Mouse (Mus musculus) embryo, embryonic 10.5 days (tissue): ENCODE data around the gene Urad.

Experiments
- DNase-seq: peaks from one replicate; pipeline ENCODE4 v3.0.0-alpha.2; 2015; ENCODE audit warnings: low spot score

Gene Urad

GRCm38 (mm10) chr5:147323237-147323917 is 1.1 kb upstream of the Urad start:
- DNase-seq: peak; percentile 85

DNA sequence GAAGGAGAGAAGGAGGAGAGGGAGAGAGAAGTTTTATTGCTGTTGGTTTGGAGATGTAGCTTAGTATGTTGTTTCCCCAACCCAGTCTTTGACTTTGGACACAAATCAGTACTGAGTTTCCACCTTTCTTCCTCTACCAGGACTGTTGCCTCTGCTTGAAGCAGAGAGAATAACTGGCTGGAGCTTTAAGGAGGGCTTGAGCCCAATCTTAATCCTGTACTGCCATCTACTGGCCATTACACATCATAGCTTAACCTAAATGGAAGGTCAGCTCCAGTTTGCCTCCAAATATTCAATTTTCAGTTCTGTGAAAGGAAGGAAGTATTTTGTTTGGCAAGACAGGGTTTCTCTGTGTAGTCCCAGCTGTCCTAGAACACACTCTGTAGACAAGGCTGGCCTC is 2.6 kb downstream of the Urad start:
- DNase-seq: peak; percentile 90

GRCm38 (mm10) chr5:147317991-147318390 is 4.2 kb downstream of the Urad start:
- DNase-seq: no peak

DNA sequence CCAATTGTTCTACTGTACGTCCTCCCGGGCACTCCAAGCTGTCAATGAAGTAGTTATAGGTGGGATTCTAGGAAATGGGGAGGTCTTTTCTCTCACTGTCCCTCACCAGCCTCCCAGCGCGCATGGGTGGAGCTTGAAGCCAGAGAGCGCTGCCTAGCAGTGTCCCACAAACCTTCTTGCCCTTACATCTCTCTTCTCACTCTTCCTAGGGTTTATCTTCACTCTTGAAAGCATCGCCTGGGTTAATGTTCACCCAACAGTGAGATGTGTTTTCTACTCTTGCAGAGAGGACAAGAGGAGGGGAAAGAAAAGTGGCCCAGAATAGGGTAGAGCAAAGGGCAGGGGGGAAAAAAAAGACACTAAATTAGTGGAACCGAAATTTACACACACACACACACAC is 4.9 kb downstream of the Urad start:
- no peak for DNase-seq

- DNase-seq: no peak
These were observed 6.7 kb downstream of the Urad start for GRCm38 (mm10) chr5:147315432-147316075.

- DNase-seq: no peak
These were observed 7.4 kb downstream of the Urad start for GRCm38 (mm10) chr5:147314646-147315431.

GRCm38 (mm10) chr5:147312830-147313685 is 9.2 kb downstream of the Urad start:
- DNase-seq: no peak

DNA sequence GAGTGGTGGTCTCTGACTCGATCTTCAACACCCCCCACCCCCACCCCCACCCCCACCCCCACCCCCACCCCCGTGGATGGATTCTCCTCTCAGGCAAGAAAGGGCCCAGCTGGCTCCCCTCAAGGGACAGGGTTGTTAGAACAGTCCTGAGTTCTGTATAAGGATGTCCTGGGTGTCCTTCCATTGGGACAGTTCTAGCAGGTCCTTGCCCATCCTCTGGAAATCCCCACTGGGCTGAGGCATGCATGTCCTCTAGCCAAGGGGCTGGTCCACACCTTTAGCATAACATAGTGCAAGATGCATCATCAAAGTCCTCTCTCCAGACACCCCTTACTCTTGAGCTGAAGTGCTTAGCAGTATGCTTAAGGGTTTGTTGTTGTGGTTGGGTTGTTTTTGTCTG is 12.5 kb downstream of the Urad start:
- DNase-seq: no peak

- no peak for DNase-seq
These were observed 13.8 kb downstream of the Urad start for GRCm38 (mm10) chr5:147308451-147308850.

GRCm38 (mm10) chr5:147307398-147307785 is 14.8 kb downstream of the Urad start:
- DNase-seq: no peak

DNA sequence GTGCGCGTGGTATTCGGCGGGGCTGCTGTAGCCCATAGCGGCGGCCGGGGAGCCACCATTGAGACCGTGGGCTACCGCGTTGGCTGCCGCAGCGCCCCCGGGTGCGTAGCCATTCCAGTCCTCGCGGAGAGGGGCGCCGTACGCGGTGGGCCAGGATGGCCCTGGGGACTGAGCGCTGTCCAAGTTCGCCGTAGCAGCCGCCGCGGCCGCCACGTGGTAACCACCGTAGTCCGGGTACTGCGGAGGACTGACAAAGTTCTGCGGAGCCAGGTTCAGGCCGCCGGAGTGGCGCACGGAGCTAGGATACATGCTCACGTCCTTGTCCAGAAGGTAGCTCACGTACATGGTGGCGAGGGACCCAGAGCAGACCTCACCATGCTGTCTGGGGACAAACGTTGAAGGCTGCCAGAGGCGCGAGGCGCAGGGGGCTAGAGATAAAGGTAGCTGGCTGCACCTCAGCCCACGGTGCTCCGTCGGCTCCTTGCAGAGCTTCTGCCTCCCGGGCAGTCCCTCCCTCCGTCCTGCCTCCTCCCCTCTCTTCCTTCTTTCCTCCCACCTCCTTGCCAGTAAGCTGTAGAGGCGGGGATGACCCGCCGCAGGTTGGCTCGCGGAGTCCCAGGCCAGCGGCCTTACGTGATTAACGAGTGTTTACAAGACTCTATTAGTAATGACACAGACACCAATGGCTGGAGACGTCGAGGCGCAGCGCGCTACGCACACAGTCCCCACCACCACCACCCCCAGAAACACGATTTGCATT is 15.4 kb downstream of the Urad start, which contains the start of gene Cdx2:
Gene Cdx2, minus strand, starts transcription at position 633 of the 760 bp plus-strand sequence.
- peak; percentile 48 for DNase-seq

GRCm38 (mm10) chr5:147305856-147306637 is 16.2 kb downstream of the Urad start:
- DNase-seq: peak; percentile 46

DNA sequence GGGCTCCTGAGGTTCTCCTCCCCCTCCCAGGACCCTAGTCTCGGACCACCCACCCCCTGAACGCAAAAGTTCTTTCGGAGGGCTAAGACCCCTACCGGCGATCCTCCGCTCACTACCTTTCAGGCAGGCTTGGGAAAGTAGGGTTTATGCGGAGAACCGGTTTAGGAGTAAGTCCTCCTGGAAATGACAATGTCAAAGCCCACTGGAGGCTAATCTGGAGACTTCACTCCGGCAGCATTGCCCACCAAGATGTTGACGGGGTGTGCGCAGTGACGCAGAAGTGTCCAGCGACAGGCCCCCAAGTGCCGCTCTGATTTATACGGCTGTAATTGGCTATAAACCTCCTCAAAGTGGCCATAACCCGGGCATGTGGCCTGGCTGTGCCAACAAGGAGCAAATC is 17.1 kb downstream of the Urad start:
- DNase-seq: peak; percentile 48

DNA sequence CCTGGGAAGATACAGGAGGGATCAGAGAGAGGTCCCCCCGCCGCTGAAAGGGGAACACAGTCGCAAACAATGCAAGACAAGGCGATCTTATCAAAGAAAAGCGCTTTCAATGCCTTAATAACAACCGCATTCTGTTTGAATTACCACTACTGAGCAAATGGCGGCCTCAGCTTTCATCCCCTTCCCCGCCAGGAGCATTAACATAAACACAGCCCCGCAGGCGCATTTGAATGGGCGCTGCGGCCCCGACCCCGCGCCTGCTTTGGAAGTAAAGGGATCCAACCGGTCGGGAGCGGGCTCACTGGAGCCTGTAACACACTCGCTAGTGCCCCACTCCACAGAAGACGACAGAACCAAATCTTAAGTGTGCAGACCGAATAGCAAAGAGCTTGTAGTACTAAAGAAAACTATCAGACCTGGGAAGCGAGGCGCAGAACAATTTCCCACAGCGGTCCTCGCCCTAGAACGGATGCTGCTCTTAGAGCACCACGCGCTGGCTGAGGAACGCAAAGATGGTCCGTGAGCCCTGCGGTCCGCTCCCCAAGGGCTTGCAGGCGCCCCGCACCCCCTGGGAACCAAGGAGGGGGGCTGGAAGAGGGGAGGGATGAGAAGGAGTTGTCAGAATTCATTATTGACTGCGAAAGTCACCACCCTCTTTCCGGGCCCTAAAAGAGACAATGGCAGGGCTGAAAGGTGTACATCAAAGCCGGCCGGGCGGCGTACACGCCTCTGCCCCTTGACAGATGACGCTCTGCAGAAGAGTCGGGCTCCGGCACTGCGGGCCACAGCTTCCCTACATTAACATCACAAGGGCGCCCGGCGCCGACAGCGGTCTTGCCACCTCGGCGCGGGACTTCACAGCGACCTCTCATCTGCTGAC is 17.7 kb downstream of the Urad start:
- DNase-seq: peak; percentile 48

DNA sequence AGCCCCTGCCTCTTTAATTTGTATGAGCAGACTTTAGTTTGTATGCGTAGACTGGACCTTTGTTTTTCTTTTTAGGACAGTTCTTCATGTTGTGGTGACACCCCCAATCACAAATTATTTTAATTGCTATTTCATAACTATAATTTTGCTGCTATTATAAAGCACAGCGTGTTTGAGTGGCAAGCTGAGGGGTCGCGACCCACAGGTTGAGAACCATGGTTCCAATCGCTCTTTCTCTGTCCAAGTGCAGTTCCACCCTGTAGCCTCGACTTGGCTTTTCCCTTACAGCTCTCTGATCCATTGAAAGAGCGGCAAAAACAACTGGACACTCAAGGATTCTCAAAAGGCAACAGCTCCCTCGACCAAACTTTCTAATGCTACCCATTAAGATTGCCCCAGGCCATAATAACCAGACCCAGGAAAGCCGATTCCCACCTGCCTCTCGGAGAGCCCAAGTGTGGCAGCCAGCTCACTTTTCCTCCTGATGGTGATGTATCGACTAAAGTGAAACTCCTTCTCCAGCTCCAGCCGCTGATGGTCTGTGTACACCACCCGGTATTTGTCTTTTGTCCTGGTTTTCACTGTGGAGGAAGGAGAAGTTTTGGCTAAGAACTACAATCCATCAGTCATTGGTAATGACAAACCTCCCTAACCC is 19.4 kb downstream of the Urad start:
- DNase-seq: no peak

DNA sequence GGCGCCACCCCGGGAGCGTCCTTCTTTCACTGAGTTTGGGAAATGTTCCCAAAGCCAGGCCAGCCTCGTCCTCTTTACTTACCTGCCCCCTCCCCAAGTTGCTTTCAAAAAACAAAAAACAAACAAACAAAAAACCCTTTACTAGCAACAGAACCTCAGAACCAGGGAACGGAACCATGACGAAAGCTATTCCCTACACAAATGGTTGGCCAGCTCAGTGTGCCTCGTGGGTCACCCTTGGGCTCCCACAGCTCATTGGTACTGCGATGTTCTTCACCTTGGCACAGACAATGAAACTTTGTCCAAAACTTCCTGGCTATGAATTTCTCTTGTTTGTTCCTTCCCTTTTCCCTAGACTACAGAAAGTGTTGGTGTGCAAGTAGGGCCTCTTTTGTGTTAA is 20.1 kb downstream of the Urad start:
- peak; percentile 43 for DNase-seq

DNA sequence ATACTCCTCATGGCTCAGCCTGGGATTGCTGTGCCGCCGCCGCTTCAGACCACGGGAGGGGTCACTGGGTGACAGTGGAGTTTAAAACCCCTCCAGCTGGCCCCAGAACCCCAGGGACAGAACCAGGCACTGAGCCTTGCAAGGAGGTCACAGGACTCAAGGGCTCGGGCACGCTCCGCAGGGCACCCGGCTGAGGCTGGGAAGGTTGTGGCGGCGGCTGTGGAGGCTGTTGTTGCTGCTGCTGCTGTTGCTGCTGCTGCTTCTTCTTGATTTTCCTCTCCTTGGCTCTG is 20.5 kb downstream of the Urad start:
- peak; percentile 49 for DNase-seq

DNA sequence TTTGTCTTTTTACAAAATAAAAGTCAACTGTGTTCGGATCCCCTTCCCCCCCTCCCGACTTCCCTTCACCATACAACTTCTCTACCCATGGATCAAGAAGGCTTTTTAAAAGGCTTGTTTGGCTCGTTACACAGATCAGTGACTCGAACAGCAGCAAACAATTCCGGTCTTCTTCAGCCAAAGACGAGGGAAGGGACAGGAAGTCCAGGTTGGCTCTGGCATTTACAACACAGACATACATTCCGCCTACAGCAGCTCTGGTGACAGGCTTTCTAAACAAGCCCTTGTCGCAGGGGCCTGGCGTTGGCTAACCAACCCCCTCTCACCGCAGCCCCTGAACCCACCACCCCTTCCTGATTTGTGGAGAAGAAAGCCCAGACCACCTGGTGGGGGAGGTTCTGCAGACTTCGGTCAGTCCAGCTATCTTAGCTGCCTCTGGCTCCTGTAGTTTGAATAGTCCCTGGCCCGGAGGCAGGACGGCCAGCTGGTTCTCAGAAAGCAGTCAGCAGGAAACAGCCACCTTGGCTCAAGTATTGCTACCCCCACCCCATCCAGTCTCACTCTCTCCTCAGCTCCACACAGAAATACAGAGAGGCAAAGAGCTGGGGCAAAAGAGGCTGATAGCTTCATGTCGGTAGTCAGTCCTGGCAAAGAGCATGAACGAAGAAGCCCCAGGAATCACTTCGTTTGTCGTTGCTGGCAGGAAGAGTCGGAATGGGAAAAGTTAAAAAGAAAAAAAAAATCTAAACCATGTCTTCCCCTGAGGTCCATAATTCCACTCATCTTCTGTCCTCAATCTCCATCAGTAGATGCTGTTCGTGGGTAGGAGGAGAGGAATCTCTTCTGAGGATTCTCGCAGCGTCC is 21.1 kb downstream of the Urad start:
- DNase-seq: peak; percentile 58
